Mouse (Mus musculus): Measurements from ENCODE around the gene Zfp646. TPM values are rescaled to one million over a fixed set of nuclear protein-coding genes. Genes with fewer than 3 reads are reported as not detected.
A peak's percentile ranks its signal among the peaks of the same experiment; 100 is the strongest.
"Not testable (repeated sequence)": the region's sequence is repeated elsewhere in the genome, so short reads cannot be mapped to it uniquely, and the experiment has no call there.

The Zfp646 gene
- polyA plus RNA-seq, 1 experiment from 2014 or later, result 16.2 TPM

DNA sequence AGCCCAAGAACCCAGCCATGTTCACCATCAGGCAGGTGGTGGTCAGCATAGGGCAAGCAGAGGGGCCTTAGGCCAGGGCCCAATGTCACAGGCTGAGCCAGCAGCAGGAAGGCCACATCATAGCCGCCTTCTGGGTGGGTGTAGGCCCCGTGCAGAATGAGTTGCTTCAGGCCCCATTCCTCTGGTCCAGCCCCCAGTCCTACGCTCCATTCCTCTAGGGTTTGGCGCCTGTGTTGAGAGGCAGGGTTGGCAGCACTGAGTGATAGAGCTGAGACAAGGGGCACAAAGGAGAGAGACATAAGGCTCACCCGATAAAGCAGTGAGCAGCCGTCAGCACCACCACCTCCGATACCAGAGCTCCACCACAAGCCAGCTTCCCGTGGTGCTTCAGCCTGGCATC lies 11.2 kb downstream of the Zfp646 start:
- ATAC-seq (ENCODE audit: insufficient number of reproducible peaks, insufficient read depth, low FRiP score, low TSS enrichment), result no peak
- no peaks in the 10 kb centered on the region for H3K9me3 ChIP-seq
- 87% methylated on average over 8 of the region's 8 CpGs for WGBS
- no peak overlapping the region for H3K9ac ChIP-seq
- H3K4me3 ChIP-seq, result no peak overlapping the region
- H3K36me3 ChIP-seq, result peaks cover 70% of the 10 kb centered on the region
- H3K27ac ChIP-seq, result no peak overlapping the region
- H3K4me1 ChIP-seq, result peaks cover 16% of the 10 kb centered on the region
- H3K27me3 ChIP-seq, result no peaks in the 10 kb centered on the region
- no peak overlapping the region for H3K4me2 ChIP-seq (replicated peaks)

DNA sequence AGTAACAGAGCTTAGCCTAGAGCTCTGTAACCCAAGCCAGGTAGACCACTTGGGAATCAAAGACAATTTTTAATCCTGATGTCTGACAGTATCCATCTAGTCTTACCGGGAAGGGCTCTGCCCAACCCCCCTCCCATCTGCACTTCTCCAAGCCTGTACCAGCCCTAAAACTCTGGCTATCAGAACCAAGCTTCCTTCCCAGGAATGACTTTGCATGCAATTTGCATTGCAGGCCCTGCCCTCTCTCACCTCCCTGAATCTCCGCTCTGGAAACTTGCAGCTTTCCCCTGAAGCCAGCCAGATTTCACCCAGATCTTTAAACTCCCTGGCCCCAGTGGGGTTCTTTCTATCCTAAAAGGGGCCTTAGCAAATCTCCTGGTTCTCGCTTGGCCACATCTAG lies 11.8 kb downstream of the Zfp646 start:
- Histone ChIP-seq H3K9ac (no peak overlapping the region), H3K9me3 (no peaks in the 10 kb centered on the region), H3K4me1 (peaks cover 16% of the 10 kb centered on the region), H3K36me3 (peaks cover 69% of the 10 kb centered on the region), H3K4me2 (replicated peaks) (no peak overlapping the region), H3K27ac (no peak overlapping the region), H3K4me3 (no peak overlapping the region), H3K27me3 (no peaks in the 10 kb centered on the region)
- ATAC-seq (ENCODE audit: insufficient number of reproducible peaks, insufficient read depth, low FRiP score, low TSS enrichment), result no peak
- 80% methylated on average over 3 of the region's 3 CpGs for WGBS

DNA sequence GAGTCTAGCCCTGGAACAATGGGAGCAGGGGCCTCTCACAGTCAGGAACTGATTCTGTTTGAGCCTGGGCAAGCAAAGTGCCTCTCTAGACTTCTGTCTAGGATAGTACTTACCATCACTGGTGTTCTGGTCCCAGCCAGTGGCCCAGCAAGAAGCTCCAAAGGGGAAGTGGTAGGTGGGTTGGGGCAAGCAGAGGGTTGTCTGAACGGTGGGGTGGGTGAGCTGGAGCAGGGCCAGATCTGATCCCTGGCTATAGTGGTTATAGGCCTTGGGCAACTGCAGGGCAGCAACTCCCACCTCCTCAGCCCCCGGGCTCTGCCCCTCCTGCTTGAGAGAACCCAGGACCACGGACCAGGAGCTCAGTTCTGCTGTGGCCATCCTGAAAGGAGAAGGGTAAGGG lies 12.8 kb downstream of the Zfp646 start:
- H3K27ac ChIP-seq, result no peak overlapping the region
- 77% methylated on average over 3 of the region's 3 CpGs for WGBS
- H3K4me2 ChIP-seq (replicated peaks), result no peak overlapping the region
- H3K4me3 ChIP-seq, result no peak overlapping the region
- peaks cover 8% of the 10 kb centered on the region for H3K4me1 ChIP-seq
- H3K36me3 ChIP-seq, result peaks cover 66% of the 10 kb centered on the region
- no peak overlapping the region for H3K9ac ChIP-seq
- no peak for ATAC-seq (ENCODE audit: insufficient number of reproducible peaks, insufficient read depth, low FRiP score, low TSS enrichment)
- H3K9me3 ChIP-seq, result no peaks in the 10 kb centered on the region
- no peaks in the 10 kb centered on the region for H3K27me3 ChIP-seq

DNA sequence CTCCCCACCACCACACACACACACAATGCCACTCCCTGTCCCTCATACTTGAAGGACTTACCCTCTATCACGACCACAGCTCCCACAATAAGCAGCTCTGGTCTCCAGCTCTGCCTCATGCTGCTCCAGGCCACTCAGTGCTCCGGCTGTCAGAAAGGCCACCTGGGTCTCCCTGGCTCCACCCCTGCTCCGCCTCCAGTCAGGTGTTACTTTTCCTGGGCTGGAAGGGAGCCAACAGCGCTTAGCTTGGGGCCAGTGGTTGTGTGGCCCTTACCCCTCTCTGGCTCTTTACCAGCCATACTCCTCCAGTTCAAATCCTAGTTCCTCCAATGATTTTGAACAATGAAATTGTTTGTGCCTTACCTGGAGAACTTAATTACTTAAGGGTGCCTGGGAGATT lies 14.8 kb downstream of the Zfp646 start, which contains the start of gene Prss53:
TSS of gene Prss53 (minus strand) at position 173 of the 400 bp plus-strand sequence.
- Histone ChIP-seq H3K9me3 (no peaks in the 10 kb centered on the region), H3K4me1 (peaks cover 13% of the 10 kb centered on the region; the same call in 1 of the 2 replicates), H3K27me3 (no peaks in the 10 kb centered on the region), H3K4me3 (no peak within 1 kb of the TSS), H3K9ac (no peak within 1 kb of the TSS), H3K4me2 (replicated peaks) (no peak within 1 kb of the TSS), H3K36me3 (peaks cover 49% of the 10 kb centered on the region), H3K27ac (no peak within 1 kb of the TSS)
- ATAC-seq (ENCODE audit: insufficient number of reproducible peaks, insufficient read depth, low FRiP score, low TSS enrichment), result no peak
- 33% methylated on average over 4 of the region's 4 CpGs for WGBS

DNA sequence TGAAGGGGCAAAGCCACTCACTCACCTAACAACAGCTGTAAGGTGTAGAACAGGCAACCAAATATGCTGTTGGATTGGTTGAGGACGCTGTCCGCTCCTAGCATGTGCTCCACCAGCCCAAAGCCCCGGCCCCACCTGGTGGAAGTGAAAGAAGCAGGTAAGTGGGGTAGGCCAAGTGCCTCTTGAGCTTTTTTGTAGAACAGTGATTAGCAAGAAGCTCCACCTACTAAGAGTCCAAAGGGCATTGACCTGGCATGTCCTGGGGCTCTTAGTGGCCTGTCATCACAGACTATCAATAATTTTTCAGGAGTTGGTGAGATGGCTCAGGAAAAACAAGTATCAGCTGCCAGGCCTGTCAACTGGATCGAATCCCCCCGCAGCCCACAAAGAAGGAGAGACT lies 18.5 kb downstream of the Zfp646 start:
- H3K36me3 ChIP-seq, result peaks cover 13% of the 10 kb centered on the region
- peak overlapping the region; percentile 59 for H3K4me3 ChIP-seq
- H3K9me3 ChIP-seq, result no peaks in the 10 kb centered on the region
- ATAC-seq (ENCODE audit: insufficient number of reproducible peaks, insufficient read depth, low FRiP score, low TSS enrichment), result no peak
- peak overlapping the region; percentile 74 for H3K4me2 ChIP-seq (replicated peaks)
- H3K9ac ChIP-seq, result no peak overlapping the region
- no peak overlapping the region for H3K27ac ChIP-seq
- 82% methylated on average over 5 of the region's 5 CpGs for WGBS
- no peaks in the 10 kb centered on the region for H3K27me3 ChIP-seq
- peaks cover 10% of the 10 kb centered on the region; the same call in 1 of the 2 replicates for H3K4me1 ChIP-seq

DNA sequence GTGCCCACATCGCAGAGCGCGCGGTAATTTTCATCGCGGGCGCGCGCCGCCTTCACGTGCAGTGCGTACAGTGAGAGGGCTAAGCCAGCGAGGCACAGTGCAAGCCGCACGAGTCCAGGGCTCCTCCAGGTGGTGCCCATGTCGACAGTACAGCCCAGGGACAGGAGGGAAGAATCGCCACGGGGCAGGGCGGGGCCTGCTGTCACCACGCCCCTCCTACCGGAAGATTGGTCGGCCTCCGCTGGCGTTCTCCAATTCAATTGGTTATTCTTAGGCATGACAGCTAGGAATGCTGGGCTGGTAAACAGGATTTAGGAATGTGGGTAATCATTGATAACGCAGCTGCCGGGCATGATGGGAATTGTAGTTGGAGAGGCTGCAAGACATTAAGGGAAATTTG lies 19.4 kb downstream of the Zfp646 start, which contains the start of the genes Gm21974 and Vkorc1:
TSS of gene Gm21974 (minus strand) at position 13 of the 400 bp plus-strand sequence.
TSS of gene Vkorc1 (minus strand) at position 176 of the 400 bp plus-strand sequence.
- Histone ChIP-seq H3K4me3 (peak within 1 kb of the TSS; percentile 59), H3K27me3 (no peaks in the 10 kb centered on the region), H3K9ac (peak within 1 kb of the TSS; percentile 63), H3K27ac (peak within 1 kb of the TSS; percentile 67), H3K36me3 (peaks cover 13% of the 10 kb centered on the region), H3K4me2 (replicated peaks) (peak within 1 kb of the TSS; percentile 74), H3K4me1 (peaks cover 10% of the 10 kb centered on the region; the same call in 1 of the 2 replicates), H3K9me3 (no peaks in the 10 kb centered on the region)
- peak; percentile 98 for ATAC-seq (ENCODE audit: insufficient number of reproducible peaks, insufficient read depth, low FRiP score, low TSS enrichment)
- under 1% methylated on average over 26 of the region's 26 CpGs for WGBS

DNA sequence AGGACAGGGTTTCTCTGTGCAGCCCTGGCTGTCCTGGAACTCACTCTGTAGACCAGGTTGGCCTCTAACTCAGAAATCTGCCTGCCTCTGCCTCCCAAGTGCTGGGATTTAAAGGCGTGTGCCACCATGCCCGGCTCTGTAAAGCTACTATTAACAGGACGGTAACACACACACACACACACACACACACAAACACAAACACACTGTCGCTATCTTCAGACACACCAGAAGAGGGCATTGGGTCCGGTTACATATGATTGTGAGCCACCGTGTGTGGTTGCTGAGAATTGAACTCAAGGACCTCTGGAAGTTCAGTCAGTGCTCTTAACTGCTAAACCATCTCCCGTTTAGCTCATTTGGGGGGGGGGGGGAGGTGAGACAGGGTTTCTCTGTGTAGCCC lies 19.9 kb downstream of the Zfp646 start:
- peaks cover 10% of the 10 kb centered on the region; the same call in 1 of the 2 replicates for H3K4me1 ChIP-seq
- ATAC-seq (ENCODE audit: insufficient number of reproducible peaks, insufficient read depth, low FRiP score, low TSS enrichment); H3K27me3 ChIP-seq; H3K9ac ChIP-seq; H3K9me3 ChIP-seq: not testable (repeated sequence)
- H3K36me3 ChIP-seq, result peaks cover 13% of the 10 kb centered on the region
- peak overlapping the region; percentile 59; the same call in 1 of the 2 replicates for H3K4me3 ChIP-seq
- WGBS, result 72% methylated on average over 7 of the region's 7 CpGs
- peak overlapping the region; percentile 32; the same call in 1 of the 2 replicates for H3K27ac ChIP-seq
- H3K4me2 ChIP-seq (replicated peaks), result peak overlapping the region; percentile 74

DNA sequence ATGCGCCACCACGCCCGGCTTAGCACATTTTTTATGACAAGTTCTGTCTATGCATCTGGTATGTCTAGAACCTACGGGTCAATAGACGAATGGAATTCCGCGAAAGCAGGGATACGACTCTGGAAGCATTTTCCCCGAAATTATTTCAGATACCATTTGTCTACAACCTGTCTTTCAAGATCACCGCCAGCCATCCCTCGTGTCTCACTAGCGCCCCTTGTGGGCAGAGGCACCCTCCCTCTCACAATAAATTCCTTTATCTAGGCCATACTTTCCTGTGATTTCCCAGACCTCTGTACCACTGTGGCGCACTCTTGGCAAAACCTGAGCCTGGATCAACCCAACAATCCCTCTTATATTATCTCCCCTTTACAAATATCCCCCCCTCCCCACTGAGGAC lies 20.4 kb downstream of the Zfp646 start:
- no peak overlapping the region for H3K9ac ChIP-seq
- no peak for ATAC-seq (ENCODE audit: insufficient number of reproducible peaks, insufficient read depth, low FRiP score, low TSS enrichment)
- peaks cover 10% of the 10 kb centered on the region; the same call in 1 of the 2 replicates for H3K4me1 ChIP-seq
- H3K9me3 ChIP-seq, result no peaks in the 10 kb centered on the region
- H3K4me3 ChIP-seq, result no peak overlapping the region
- 57% methylated on average over 13 of the region's 13 CpGs for WGBS
- no peak overlapping the region for H3K4me2 ChIP-seq (replicated peaks)
- no peak overlapping the region for H3K27ac ChIP-seq
- H3K36me3 ChIP-seq, result peaks cover 13% of the 10 kb centered on the region
- no peaks in the 10 kb centered on the region for H3K27me3 ChIP-seq

DNA sequence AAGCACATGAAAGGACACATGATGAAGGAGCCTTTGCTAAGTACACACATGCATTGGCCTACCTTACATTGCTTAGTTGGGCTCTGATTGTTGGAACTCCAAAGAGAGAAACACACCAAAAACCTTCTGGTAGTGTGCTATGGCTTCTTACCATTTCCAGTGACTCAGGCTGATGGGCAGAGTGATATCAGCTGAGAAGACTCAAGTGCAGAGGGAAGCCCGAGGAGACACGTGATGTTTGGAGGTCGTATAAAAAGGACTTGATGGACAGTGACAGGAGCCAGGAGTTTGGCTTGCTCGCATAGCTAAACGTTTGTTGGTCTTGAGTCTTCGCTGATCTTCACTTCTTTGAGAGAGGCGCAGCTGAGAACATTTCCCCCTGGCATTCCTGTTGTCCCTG lies 21.5 kb downstream of the Zfp646 start:
- ATAC-seq (ENCODE audit: insufficient number of reproducible peaks, insufficient read depth, low FRiP score, low TSS enrichment), result no peak
- no peaks in the 10 kb centered on the region for H3K9me3 ChIP-seq
- 89% methylated on average over 7 of the region's 7 CpGs for WGBS

DNA sequence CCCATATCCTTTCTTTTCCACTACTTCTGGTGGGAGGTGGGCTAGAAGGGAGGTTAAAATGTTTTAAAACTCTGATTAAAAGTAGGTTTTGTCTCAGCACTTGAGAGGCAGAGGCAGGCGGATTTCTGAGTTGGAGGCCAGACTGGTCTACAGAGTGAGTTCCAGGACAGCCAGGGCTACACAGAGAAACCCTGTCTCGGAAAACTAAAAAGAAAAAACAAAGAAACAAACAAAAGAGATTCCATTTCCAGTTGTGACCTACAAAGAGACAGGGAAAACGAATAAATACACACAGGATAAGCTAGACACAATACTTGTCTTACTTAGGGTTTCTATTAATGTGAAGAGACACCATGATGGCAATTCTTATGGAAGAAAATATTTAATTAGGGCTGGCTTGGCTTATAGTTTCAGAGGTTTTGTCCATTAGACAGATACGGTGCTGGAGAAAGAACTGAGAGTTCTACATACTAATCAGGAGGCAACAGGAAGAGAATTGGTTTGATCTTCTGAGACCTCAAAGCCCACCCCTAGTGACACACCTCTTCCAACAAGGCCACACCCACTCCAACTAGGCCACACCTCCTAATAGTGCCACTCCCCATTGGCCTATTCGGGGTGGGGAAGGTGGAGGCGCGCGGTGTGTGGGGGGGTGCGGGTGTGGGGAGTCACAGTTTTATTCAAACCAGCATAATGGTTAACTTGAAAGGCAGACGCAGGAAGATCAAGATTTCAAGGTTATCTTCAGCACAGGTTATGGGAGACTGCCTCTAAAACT lies 22.3 kb downstream of the Zfp646 start:
- H3K36me3 ChIP-seq, result 0 out of 2 replicates have a peak, but pooled peaks cover 1% of the 10 kb centered on the region
- no peak overlapping the region for H3K4me2 ChIP-seq (replicated peaks)
- H3K27me3 ChIP-seq, result no peaks in the 10 kb centered on the region
- WGBS, result 35% methylated on average over 10 of the region's 10 CpGs
- H3K4me3 ChIP-seq, result no peak overlapping the region
- H3K27ac ChIP-seq, result no peak overlapping the region
- no peak for ATAC-seq (ENCODE audit: insufficient number of reproducible peaks, insufficient read depth, low FRiP score, low TSS enrichment)
- no peaks in the 10 kb centered on the region for H3K9me3 ChIP-seq
- peaks cover 10% of the 10 kb centered on the region; the same call in 1 of the 2 replicates for H3K4me1 ChIP-seq
- H3K9ac ChIP-seq, result no peak overlapping the region

More for the DNA sequence above, 21.5 kb downstream of the Zfp646 start:
- Histone ChIP-seq H3K4me3 (no peak overlapping the region), H3K4me1 (peaks cover 10% of the 10 kb centered on the region; the same call in 1 of the 2 replicates), H3K9ac (no peak overlapping the region), H3K4me2 (replicated peaks) (no peak overlapping the region), H3K27ac (no peak overlapping the region), H3K27me3 (no peaks in the 10 kb centered on the region), H3K36me3 (peaks cover 10% of the 10 kb centered on the region)

DNA sequence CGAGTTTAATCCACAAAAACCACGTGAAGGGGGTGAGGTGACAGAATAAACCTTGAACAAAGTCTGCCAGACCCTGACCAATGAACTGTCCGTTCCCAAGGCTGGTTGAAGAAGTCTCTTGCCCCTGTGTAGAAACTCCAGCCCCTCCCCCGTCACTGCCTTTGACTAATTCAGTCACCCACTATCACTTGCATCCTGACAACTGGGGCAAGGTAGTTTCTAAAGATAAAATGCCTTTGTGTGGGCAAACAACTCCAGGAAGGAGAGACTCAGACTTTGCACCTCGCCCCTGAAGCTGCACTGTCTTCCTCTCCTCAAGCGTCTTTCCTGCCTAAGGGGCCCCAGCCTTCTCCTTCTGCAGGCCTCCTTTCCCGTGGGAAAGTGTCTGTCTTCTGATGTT lies 24.0 kb downstream of the Zfp646 start:
- Histone ChIP-seq H3K4me2 (replicated peaks) (no peak overlapping the region), H3K27me3 (no peaks in the 10 kb centered on the region), H3K4me3 (no peak overlapping the region), H3K27ac (no peak overlapping the region), H3K9ac (no peak overlapping the region), H3K9me3 (no peaks in the 10 kb centered on the region), H3K4me1 (peaks cover 9% of the 10 kb centered on the region), H3K36me3 (no peaks in the 10 kb centered on the region)
- ATAC-seq (ENCODE audit: insufficient number of reproducible peaks, insufficient read depth, low FRiP score, low TSS enrichment), result no peak
- 51% methylated on average over 7 of the region's 7 CpGs for whole genome bisulfite sequencing

DNA sequence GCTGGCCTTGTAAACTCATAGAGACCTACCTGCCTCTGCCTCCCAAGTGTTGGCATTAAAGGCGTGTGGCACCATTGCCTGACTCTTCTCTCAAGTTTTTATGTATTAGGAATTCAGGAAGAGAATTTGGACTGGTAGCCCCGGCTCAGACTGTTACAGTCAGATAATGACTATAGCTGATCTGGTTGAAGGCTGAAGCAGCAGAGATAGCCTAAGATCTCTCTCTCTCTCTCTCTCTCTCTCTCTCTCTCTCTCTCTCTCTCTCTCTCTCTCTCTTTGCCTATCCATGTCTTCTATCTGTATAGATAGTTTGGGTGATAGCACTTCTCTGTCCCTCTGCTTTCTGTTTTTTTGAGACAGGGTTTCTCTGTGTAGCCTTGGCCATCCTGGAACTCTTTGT lies 25.8 kb downstream of the Zfp646 start:
- no peak for ATAC-seq (ENCODE audit: insufficient number of reproducible peaks, insufficient read depth, low FRiP score, low TSS enrichment)
- Histone ChIP-seq H3K9me3 (no peaks in the 10 kb centered on the region), H3K4me1 (peaks cover 15% of the 10 kb centered on the region), H3K27ac (no peak overlapping the region), H3K36me3 (peaks cover 12% of the 10 kb centered on the region), H3K27me3 (no peaks in the 10 kb centered on the region), H3K9ac (no peak overlapping the region), H3K4me2 (replicated peaks) (no peak overlapping the region), H3K4me3 (no peak overlapping the region)
- WGBS, result 80% methylated on average over 2 of the region's 2 CpGs

All from embryonic facial prominence, embryonic 12.5 days (tissue).